Mouse (Mus musculus) bone marrow macrophage, adult 2 months (primary cell): Measurements from ENCODE around the gene Rad51b. TPM values are rescaled to one million over a fixed set of nuclear protein-coding genes. Genes with fewer than 3 reads are reported as not detected.

ENCODE experiments used
- H3K27ac ChIP-seq: 2 replicates; pipeline ENCODE4 v1.5.1; 2012; ENCODE audit warnings: low read depth, low read length; ENCODE audit not compliant: insufficient read depth
- H3K4me1 ChIP-seq: 2 replicates; pipeline ENCODE4 v1.6.1; 2012; ENCODE audit warnings: low read length; ENCODE audit not compliant: control insufficient read depth, insufficient read depth
- H3K4me3 ChIP-seq: 2 replicates; pipeline ENCODE4 v1.5.1; 2012; ENCODE audit warnings: mild to moderate bottlenecking, low read length, moderate library complexity; ENCODE audit not compliant: insufficient read depth
- CTCF ChIP-seq: IDR thresholded peaks from 2 replicates; pipeline ENCODE4 v1.5.1; 2012; ENCODE audit warnings: low read depth, mild to moderate bottlenecking, low read length, moderate library complexity
- POLR2A ChIP-seq: IDR thresholded peaks from 2 replicates; pipeline ENCODE4 v1.6.1; 2012; ENCODE audit warnings: mild to moderate bottlenecking, low read depth, low read length, borderline replicate concordance
- polyA plus RNA-seq: library from polyadenylated mRNA; stranded (reverse); fragments of >200 nt; gene quantifications from 2 replicates; pipeline ENCODE4 v1.2.4, GENCODE M21; 2012; ENCODE audit not compliant: missing spikeins, insufficient read depth, insufficient read length

The Rad51b gene
- polyA plus RNA-seq, 1 experiment: 2.8 TPM

- TF ChIP-seq POLR2A (no peak), CTCF (no peak)
- Histone ChIP-seq H3K4me1 (peaks cover 11% of the 10 kb centered on the region), H3K27ac (no peak overlapping the region), H3K4me3 (no peak overlapping the region)
Observed at GRCm38 (mm10) chr12:79369512-79370165, 72.6 kb downstream of the Rad51b start.

- H3K27ac ChIP-seq: no peak overlapping the region
- H3K4me3 ChIP-seq: no peak overlapping the region
- TF ChIP-seq POLR2A (no peak), CTCF (no peak)
- H3K4me1 ChIP-seq: peaks cover 11% of the 10 kb centered on the region
Observed at GRCm38 (mm10) chr12:79372697-79373096, 75.6 kb downstream of the Rad51b start.

GRCm38 (mm10) chr12:79377378-79377777 lies 80.3 kb downstream of the Rad51b start:
- Histone ChIP-seq H3K4me3 (no peak overlapping the region), H3K4me1 (peaks cover 11% of the 10 kb centered on the region), H3K27ac (no peak overlapping the region)
- no peak for TF ChIP-seq CTCF
- TF ChIP-seq POLR2A: no peak

- TF ChIP-seq CTCF (no peak), POLR2A (no peak)
- no peak overlapping the region for H3K4me3 ChIP-seq
- peaks cover 8% of the 10 kb centered on the region for H3K4me1 ChIP-seq
- no peak overlapping the region for H3K27ac ChIP-seq
Observed at GRCm38 (mm10) chr12:79377861-79378260, 80.8 kb downstream of the Rad51b start.

GRCm38 (mm10) chr12:79380190-79380589 lies 83.1 kb downstream of the Rad51b start:
- H3K27ac ChIP-seq: no peak overlapping the region
- H3K4me1 ChIP-seq: 0 out of 2 replicates have a peak, but pooled peaks cover 3% of the 10 kb centered on the region
- no peak overlapping the region for H3K4me3 ChIP-seq
- TF ChIP-seq CTCF (no peak), POLR2A (no peak)

GRCm38 (mm10) chr12:79381489-79381888 lies 84.4 kb downstream of the Rad51b start:
- 0 out of 2 replicates have a peak, but pooled peaks cover 3% of the 10 kb centered on the region for H3K4me1 ChIP-seq
- TF ChIP-seq CTCF: no peak
- no peak for TF ChIP-seq POLR2A
- no peak overlapping the region for H3K27ac ChIP-seq
- H3K4me3 ChIP-seq: no peak overlapping the region

GRCm38 (mm10) chr12:79382416-79382815 lies 85.3 kb downstream of the Rad51b start:
- TF ChIP-seq POLR2A (no peak), CTCF (no peak)

GRCm38 (mm10) chr12:79383583-79383982 lies 86.5 kb downstream of the Rad51b start:
- H3K4me1 ChIP-seq: no peaks in the 10 kb centered on the region
- no peak overlapping the region for H3K27ac ChIP-seq
- no peak for TF ChIP-seq POLR2A
- TF ChIP-seq CTCF: no peak
- no peak overlapping the region for H3K4me3 ChIP-seq

More at GRCm38 (mm10) chr12:79382416-79382815, 85.3 kb downstream of the Rad51b start:
- H3K4me3 ChIP-seq: no peak overlapping the region
- no peak overlapping the region for H3K27ac ChIP-seq
- H3K4me1 ChIP-seq: 0 out of 2 replicates have a peak, but pooled peaks cover 3% of the 10 kb centered on the region

- H3K4me1 ChIP-seq: no peaks in the 10 kb centered on the region
- no peak overlapping the region for H3K4me3 ChIP-seq
- TF ChIP-seq POLR2A: no peak
- no peak for TF ChIP-seq CTCF
- no peak overlapping the region for H3K27ac ChIP-seq
Observed at GRCm38 (mm10) chr12:79384787-79385186, 87.7 kb downstream of the Rad51b start.

GRCm38 (mm10) chr12:79385199-79385598 lies 88.1 kb downstream of the Rad51b start:
- Histone ChIP-seq H3K4me3 (no peak overlapping the region), H3K27ac (no peak overlapping the region)

More at GRCm38 (mm10) chr12:79385199-79385598, 88.1 kb downstream of the Rad51b start:
- H3K4me1 ChIP-seq: no peaks in the 10 kb centered on the region
- no peak for TF ChIP-seq POLR2A
